Mouse (Mus musculus) gastrocnemius, postnatal 14 days (tissue): ENCODE data around the gene Tas1r1. TPM values are rescaled to one million over a fixed set of nuclear protein-coding genes. Genes with fewer than 3 reads are reported as not detected.
A peak's percentile ranks its signal among the peaks of the same experiment; 100 is the strongest.

Experiments used
- DNase-seq: peaks from one replicate; pipeline ENCODE4 v3.0.0; 2021; ENCODE audit warnings: mixed read lengths
- intact Hi-C: fragments of 180-260 bp; cut with DNase I; formaldehyde crosslinking; loops from one replicate; pipeline ENCODE4 v1.15.1; 2025; ENCODE audit warnings: low total_unique reads
- total RNA-seq, 2 experiments: library from RNA; stranded (reverse); gene quantifications; 2 replicates each; pipeline ENCODE4 v1.2.3; 2021

Tas1r1 gene
- total RNA-seq, 2 experiments from 2014 or later = 0.80 to 1.3 TPM

- DNase-seq = no peak
- intact Hi-C loops = no loop called here
Measured at GRCm38 (mm10) chr4:152013036-152013813, 25.1 kb downstream of the Tas1r1 start.

- intact Hi-C loops = no loop called here
Measured at GRCm38 (mm10) chr4:152012109-152012508, 26.3 kb downstream of the Tas1r1 start.

GRCm38 (mm10) chr4:152011171-152011760 is 27.1 kb downstream of the Tas1r1 start:
- intact Hi-C loops = no loop called here

More at GRCm38 (mm10) chr4:152012109-152012508, 26.3 kb downstream of the Tas1r1 start:
- DNase-seq = no peak

GRCm38 (mm10) chr4:152010707-152011134 is 27.6 kb downstream of the Tas1r1 start:
- no peak for DNase-seq
- intact Hi-C loops = no loop called here

More at GRCm38 (mm10) chr4:152011171-152011760, 27.1 kb downstream of the Tas1r1 start:
- DNase-seq = no peak

GRCm38 (mm10) chr4:152010091-152010706 is 28.2 kb downstream of the Tas1r1 start:
- intact Hi-C loops = no loop called here
- no peak for DNase-seq

- intact Hi-C loops = no loop called here
Measured at GRCm38 (mm10) chr4:152009076-152010051, 29.0 kb downstream of the Tas1r1 start.

GRCm38 (mm10) chr4:152008622-152009075 is 29.7 kb downstream of the Tas1r1 start, which contains the start of gene Klhl21:
Klhl21 (plus strand) TSS chr4:152008803.
- intact Hi-C loops = no loop called here
- DNase-seq = peak; percentile 96

More at GRCm38 (mm10) chr4:152009076-152010051, 29.0 kb downstream of the Tas1r1 start:
- peak; percentile 82 for DNase-seq

- intact Hi-C loops = no loop called here
- DNase-seq = no peak
Measured at GRCm38 (mm10) chr4:152008148-152008500, 30.2 kb downstream of the Tas1r1 start.

- DNase-seq = no peak
- intact Hi-C loops = no loop called here
Measured at GRCm38 (mm10) chr4:152007481-152008147, 30.8 kb downstream of the Tas1r1 start.

- DNase-seq = no peak
- intact Hi-C loops = no loop called here
Measured at GRCm38 (mm10) chr4:152006812-152007211, 31.6 kb downstream of the Tas1r1 start.

- intact Hi-C loops = no loop called here
- DNase-seq = no peak
Measured at GRCm38 (mm10) chr4:152006137-152006536, 32.2 kb downstream of the Tas1r1 start.

- intact Hi-C loops = no loop called here
- no peak for DNase-seq
Measured at GRCm38 (mm10) chr4:152002063-152002462, 36.3 kb downstream of the Tas1r1 start.

GRCm38 (mm10) chr4:152001335-152001734 is 37.0 kb downstream of the Tas1r1 start:
- DNase-seq = no peak
- intact Hi-C loops = no loop called here

- intact Hi-C loops = no loop called here
- no peak for DNase-seq
Measured at GRCm38 (mm10) chr4:152000906-152001305, 37.5 kb downstream of the Tas1r1 start.

- intact Hi-C loops = no loop called here
- no peak for DNase-seq
Measured at GRCm38 (mm10) chr4:151999481-151999880, 38.9 kb downstream of the Tas1r1 start.

- DNase-seq = no peak
- intact Hi-C loops = no loop called here
Measured at GRCm38 (mm10) chr4:151997701-151998100, 40.7 kb downstream of the Tas1r1 start.

GRCm38 (mm10) chr4:151996951-151997222 is 41.5 kb downstream of the Tas1r1 start:
- intact Hi-C loops = no loop called here
- DNase-seq = no peak

- peak; percentile 100 for DNase-seq
- intact Hi-C loops = no loop called here
Measured at GRCm38 (mm10) chr4:151996173-151996950, 42.0 kb downstream of the Tas1r1 start, which contains the start of gene Phf13. Phf13 (minus strand) TSS chr4:151996258.
